Mouse (Mus musculus) adrenal gland, adult 18-20 months (tissue): ENCODE results near the gene Synpo2l. TPM values are rescaled to one million over a fixed set of nuclear protein-coding genes. Genes with fewer than 3 reads are reported as not detected.

Experiments
- DNase-seq, 2 experiments: peaks; one replicate each; pipeline ENCODE4 v3.0.0; 2021 to 2022; ENCODE audit warnings: low spot score in 2 of 2
- total RNA-seq, 2 experiments: library from RNA; stranded (reverse); gene quantifications; 1 replicate in 1 of 2; 2 replicates in 1 of 2; pipeline ENCODE4 v1.2.3; 2021

The Synpo2l gene
- total RNA-seq, 2 experiments from 2014 or later, result 0.20 to 0.67 TPM

DNA sequence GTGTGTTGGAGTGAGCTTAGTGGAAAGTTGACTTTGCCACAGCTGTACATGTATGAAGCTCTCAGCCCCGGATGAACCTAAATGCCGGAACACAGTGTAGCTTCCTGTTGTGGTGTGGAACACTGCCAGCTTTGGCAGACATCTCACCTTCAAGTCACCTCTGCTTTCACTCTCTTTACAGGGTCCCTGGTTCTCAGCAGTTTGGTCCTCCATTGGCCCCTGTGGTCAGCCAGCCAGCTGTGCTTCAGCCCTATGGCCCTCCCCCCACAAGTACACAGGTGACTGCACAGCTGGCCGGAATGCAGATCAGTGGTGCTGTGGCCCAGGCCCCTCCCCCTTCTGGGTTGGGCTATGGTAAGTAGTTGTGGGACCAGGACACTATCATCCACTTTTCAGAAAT lies 14.3 kb upstream of the Synpo2l start:
- no peak for DNase-seq

- no peak for DNase-seq
These were observed 13.6 kb upstream of the Synpo2l start for GRCm38 (mm10) chr14:20681742-20682141.

DNA sequence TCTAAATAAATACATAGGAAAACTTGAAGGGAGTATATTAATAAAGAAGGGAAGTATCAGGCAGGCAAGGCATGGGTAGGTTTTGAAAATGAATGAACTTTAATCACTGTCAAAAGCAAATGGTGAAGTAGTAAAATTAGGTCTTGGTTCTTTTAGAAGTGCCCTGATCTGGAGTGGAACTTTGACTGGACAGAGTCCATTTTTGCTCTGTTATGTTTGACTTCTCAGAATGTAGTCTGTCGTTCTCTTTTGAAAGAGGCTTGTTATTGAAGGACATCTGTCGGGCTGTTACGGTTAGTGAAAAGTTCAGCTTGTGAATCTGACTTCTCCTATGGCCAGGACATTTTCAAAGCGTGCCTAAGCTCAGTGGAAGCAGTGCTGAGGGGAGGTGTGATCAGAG lies 9.8 kb upstream of the Synpo2l start:
- no peak for DNase-seq

DNA sequence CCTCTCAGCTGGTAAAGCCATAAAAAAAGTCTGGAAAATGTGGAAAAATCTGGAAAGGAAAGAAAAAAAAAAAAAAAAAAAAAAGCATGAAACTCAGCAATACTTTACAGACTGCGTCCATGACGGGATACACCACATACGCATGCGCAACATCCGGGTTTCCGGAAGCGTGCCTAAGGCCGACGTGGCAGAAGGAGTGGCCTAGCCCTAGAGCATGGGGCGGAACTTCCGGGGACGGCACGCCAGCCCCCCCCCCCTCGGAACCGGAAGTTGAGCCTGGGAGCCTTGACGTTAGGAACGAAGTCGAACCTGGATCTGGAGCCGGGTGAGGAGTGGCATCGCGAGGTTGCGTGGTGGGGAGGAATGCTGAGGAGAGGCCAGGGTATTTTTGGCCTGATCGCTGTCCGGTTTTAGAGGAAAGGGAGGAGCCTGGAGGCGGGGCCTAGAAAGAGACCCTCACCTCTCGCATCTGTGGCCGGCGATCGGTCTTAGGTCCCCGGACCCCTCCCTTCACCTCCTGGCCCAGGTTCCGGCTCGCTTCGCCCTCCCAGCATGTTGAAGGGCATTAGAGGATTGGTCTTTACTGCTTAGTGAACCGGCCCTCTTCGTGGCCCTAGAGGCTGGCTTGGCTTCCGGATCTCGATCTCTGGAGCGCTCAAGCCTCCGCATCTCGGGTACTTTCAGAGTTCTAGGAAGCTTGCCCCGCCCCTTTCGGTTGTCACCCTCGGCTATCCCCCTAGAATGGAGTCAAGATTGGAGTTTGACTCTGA lies 6.1 kb upstream of the Synpo2l start, which contains the start of gene Sec24c:
TSS of gene Sec24c (plus strand) at position 245 of the 770 bp plus-strand sequence.
- peak; percentile 98 to 99 for DNase-seq

- DNase-seq, result peak; percentile 31 to 36
These were observed 5.5 kb upstream of the Synpo2l start for GRCm38 (mm10) chr14:20673735-20674063.

DNA sequence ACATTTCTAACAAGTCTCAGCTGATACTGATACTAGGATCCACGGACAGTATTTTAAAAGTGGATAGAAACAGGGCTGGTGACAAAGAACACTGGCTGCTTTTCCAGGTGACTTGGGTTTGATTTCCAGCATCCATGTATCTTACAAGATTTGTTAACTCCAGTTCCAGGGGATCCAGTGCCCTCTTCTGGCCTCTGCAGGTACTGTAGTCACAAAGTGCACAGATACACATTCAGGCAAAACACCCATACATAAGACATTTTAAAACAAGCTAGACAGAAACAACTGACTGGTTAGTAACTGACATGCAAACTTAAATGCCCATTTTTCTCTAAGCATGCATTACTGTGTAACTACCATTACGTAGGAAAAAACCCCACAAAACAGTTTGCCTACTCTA lies 4.8 kb upstream of the Synpo2l start:
- DNase-seq, result peak in 1 of 2 experiments; percentile 31

DNA sequence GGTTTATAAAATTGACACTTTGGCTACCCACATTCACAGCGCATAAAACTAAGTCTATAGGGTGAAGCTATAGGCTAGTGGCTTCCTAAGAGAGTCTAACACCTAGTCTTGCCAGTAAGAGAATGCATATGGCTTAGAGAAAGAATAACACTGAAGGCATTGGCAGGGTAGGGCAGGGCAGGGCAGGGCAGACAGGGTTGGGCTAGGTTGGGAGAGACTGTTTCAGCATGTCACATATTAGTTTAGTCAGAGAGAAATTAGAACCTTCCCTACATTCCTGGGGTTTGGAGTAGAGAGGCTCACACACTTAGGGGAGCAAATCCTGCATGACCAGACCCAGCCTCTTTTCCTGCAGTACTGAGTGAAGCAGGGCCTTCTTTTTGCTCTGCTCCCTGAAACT lies 685 bp downstream of the Synpo2l start:
- no peak for DNase-seq

DNA sequence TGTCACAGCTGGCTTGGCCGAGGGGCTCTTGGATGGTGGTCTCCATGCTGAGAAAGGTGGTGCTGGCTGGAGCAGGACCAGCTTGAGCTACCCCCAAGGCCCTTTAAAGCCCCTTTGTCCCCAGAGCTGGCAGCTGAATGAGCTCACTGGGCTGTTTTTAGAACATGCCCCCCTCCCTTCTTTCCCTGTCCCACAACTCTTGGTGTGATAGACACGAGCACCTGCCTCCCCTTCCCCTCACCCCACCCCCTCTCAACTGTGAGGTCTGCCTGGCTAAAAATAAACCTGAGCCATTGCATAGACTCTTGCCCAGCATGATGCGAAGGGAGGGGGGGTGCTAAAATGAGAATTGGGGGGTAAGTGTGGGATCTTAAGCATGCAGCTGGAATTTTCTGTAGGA lies 3.7 kb downstream of the Synpo2l start:
- DNase-seq, result no peak

DNA sequence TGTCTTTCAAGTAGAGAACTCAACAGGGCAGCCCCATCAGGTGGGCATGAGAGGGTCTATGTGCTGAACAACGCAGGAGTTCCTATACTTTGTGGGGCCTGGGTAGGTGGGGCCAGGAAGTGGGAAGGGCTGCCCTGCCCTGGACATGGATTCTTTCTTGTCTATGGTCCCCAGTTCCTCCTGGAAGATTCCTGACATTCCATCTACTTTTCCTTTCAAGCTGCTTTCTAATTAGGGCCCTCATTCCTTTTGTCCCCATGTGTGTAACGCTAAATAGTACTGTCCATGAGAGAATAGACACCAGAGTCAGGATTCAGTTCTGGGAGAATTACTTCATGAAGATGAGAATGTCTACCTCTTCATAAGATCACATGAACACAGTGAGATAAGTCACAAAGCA lies 4.6 kb downstream of the Synpo2l start:
- no peak for DNase-seq

DNA sequence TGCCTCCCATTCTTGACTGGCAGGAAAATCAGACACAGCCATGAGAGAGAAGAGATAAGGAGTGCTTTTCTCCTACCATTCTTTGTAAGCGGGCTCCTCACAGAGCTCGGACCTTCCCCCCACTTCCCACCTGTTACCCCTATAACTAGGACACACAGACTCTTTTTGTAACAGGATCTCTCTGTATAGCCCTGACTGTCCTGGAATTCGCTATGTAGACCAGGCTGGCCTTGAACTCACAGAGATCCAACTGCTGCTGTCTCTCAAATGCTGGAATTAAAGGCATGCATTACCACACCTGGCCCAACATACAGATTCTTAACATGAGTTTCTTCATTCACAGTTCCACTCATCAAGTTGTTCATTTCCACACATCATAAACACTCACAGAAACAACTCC lies 5.4 kb downstream of the Synpo2l start:
- no peak for DNase-seq

DNA sequence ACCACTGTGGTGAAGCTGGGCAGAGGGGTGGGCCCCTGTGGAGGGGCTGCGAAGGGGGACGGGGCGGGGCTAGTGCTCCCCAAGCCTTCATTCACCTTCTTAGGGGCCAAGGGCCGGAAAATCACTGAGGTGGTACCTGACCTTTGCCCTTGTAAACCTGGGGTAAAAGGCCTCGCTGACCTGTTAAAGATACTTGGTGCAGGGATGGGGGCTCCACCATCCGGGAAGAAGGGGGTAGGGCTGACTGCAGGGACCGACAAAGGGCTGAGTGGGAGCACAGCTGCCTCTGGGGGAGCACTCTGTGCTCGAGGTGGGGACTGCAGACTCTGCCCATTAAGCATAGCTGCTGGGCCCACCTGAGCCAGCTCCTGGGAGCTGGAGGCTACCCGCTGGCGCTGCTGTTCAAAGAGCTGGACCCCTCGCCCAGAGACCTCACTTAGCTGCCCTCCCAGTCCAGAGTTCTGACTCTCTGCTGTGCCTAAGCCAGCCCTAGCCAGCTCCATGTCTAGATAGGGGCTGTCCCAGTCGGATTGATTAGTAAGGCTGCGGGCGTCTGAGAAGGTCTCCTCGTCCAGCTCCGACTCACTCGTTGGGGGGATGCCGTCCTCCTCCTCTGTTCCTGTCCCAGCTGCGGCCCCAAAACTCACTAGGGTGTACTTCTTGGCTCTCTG lies 6.4 kb downstream of the Synpo2l start:
- no peak for DNase-seq

- peak; percentile 83 to 90 for DNase-seq
These were observed 7.1 kb downstream of the Synpo2l start for GRCm38 (mm10) chr14:20660827-20661660.

GRCm38 (mm10) chr14:20659687-20660086 lies 8.5 kb downstream of the Synpo2l start:
- DNase-seq, result no peak

DNA sequence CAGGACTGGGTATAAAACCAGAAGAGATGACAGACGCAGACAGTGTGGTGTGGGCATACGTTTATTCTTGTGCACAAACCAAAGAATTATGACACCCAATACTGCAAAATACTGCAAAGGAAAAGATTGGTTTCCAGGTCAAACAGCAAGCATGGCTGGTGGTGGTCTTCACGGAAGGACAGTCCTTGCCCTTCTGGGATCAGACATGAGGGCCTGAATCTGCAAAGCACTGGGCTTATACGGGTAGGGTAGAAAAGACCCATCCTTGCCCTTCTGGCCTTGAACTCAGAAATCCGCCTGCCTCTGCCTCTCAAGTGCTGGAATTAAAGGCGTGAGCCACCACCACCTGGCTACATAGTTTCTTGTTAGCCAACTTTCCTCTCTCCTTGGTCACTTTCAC lies 9.3 kb downstream of the Synpo2l start:
- no peak for DNase-seq

- DNase-seq, result no peak
These were observed 9.8 kb downstream of the Synpo2l start for GRCm38 (mm10) chr14:20658326-20658725.

DNA sequence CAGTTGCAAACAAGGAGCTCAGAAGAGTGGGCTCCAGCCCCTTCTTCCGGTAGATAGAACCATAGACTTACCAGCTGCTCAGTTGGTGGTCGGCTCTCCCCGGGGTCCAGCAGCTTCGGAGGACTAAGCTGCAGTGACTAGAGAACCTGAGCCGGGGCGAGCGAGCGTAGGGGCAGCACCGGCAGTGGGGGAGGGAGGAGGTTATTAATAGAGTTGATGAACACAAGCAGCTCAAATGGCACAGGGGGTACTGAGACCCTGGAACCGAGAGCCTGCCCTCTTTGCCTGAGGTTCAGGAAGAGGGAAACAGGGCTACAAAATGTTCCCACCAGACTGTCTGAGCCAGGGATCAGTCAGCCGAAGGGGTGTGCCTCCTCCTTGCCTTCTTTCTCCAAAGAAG lies 11.8 kb downstream of the Synpo2l start, which contains the start of gene Myoz1:
TSS of gene Myoz1 (minus strand) at position 180 of the 400 bp plus-strand sequence.
- no peak for DNase-seq

GRCm38 (mm10) chr14:20655731-20656130 lies 12.4 kb downstream of the Synpo2l start:
- no peak for DNase-seq

DNA sequence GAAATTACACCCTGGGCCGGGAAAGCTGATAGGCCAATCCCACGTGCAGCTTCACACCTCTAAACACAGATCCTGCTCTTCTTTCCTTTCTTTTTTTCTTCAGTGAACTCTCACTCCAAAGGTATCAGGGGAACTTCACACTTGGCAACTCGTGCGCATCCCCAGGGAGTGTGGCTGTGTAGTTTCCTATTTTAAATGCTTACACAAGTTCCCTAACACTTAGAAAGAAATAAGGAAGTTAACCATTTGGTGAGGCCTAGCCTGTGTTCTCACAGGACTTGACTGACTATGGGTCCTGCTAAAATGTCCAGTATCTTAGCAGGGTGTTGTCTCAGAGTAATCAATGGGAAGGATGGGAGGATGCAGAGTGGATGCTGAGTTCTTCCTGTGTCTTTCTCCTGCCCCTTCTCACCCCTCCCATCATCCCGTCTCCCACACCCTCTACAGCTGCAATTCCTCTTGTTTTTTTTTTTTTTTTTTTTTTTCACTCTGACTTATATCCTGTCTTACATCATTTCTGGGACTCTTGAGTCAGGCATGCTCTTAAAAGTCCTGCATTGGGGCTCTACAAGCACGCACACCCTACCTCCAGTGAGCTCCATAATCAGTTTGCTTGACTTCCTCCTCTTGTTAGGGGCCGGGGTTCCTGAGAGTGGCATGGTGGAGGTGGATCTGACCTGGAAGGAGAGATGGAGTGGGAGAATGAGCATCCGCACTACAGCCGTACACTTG lies 13.3 kb downstream of the Synpo2l start:
- DNase-seq, result no peak

DNA sequence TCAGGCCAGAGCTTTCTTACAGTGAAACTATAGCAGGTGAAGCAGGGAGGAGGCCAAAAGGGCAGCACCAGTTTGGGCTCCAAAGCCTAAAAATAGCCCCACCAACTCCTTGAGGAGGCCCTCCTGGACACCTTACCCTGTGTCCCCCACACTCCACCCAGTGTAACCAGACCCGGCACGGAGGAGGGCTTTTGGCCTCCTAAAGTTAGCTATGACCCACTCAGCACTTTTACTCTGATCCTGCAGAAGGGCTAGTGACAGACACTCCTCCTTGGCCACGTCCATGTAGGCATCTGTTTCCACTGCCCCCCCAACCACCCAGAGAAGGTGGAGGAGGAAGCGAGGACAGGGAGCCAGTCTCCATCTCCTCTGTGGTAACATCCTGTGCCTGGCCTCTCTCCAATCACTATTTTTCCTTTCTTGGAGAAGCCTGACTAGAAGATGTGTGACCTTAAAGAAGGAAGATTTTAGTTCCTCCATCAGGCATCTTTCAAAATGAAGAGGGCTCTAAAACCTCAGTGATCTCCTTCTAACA lies 16.4 kb downstream of the Synpo2l start:
- DNase-seq, result no peak

DNA sequence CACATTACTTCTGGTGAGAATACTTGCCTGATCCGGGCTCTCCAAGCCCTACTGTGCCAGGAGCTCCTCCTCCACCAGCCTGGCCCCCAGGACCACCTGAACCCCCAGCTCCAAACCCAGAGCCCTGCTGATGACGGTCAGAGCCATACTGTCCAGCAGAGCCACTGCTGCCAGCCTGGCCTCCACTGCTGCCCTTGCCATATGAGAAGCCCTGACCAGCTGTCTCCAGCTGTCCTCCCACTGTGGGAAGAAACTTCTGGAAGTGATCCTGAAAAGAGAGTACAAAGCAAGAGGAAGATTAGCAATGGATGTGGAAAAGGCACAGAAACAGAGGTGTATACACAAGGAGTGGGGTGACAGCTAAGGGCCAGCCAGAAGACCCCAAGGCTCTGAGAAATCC lies 17.2 kb downstream of the Synpo2l start:
- DNase-seq, result no peak

- no peak for DNase-seq
These were observed 21.8 kb downstream of the Synpo2l start for GRCm38 (mm10) chr14:20646381-20646780.
